19 mouse cellular contexts compared by ENCODE assay signal in the genomic region with DNA sequence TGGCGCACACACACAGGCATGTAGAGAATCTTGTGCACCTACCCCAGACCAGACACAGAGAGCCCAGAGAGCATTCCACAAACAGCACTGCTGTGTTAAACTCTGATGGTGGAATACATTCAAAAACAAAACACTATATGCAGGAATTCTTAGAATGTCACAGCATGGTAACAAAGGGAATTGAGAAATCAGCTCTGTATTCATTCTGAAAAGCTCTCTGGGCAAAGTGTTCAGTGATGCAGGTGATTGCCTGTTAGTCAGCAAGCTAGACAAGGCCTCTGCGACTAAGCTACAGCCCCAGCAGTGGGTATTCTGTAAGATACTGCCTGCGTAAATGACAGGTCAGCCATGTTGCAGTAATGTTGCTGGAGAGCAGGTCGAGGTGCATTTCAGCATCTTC.
"Had no signal": no experiment of that assay in that cellular context is flagged by ENCODE, and none has a peak within 500 bp of the region (broad histone marks: within the 10 kb centered on the region; RNA-seq: fewer than 3 reads in every experiment).

No protein-coding gene starts in this region.

- DNase-seq: lung, adult 18-20 months; lung, embryonic 14.5 days; lung, postnatal 10 days; lung, postnatal 4 days; midbrain, embryonic 14.5 days; retina, postnatal 1 day; right cerebral cortex, adult 18-20 months; right cerebral cortex, postnatal 25 days; right cerebral cortex, postnatal 4 days; spleen, adult 18-20 months; thymus, adult 18-20 months; thymus, postnatal 14 days; thymus, postnatal 36 days had no signal

- ATAC-seq: midbrain, embryonic 16.5 days had no signal

- H3K27ac ChIP-seq: midbrain, embryonic 10.5 days; midbrain, embryonic 12.5 days; neural tube, embryonic 13.5 days; neural tube, embryonic 15.5 days had no signal

- H3K27me3 ChIP-seq: midbrain, embryonic 12.5 days; neural tube, embryonic 13.5 days; neural tube, embryonic 15.5 days had no signal

- H3K4me3 ChIP-seq: midbrain, embryonic 10.5 days; midbrain, embryonic 12.5 days; myocyte; neural tube, embryonic 13.5 days; neural tube, embryonic 15.5 days had no signal

- H3K4me1 ChIP-seq: midbrain, embryonic 10.5 days; midbrain, embryonic 12.5 days; neural tube, embryonic 13.5 days; neural tube, embryonic 15.5 days had no signal
